Mouse (Mus musculus): ENCODE measurements at regions not wholly inside any gene's neighbourhood (a gene's known extent, or its start where the extent isn't known, plus 50 kb on each side); places are given as distances from the start of the nearest gene placed in this dataset.

DNA sequence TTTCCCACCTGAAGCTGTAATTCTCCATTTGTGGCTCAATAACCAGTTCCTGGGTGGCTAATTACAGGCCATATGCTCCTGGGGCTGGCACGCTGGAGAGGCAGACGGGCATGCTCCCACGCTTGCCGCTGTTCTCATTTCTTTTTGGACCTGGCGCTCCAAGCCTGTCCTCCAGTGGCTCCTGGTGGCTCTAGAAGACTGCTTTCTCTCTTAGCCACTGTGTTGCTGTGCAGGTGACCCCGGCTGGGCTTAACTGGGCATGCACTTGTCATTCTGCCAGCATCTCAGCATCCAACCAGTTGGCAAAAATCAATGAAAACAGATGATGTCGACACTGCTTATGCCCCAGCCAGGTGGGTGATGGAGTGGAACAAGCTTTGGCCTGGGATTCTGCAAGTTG lies 1944.6 kb upstream of the Lrrc6 start:
- no peak for TF ChIP-seq MAFK (IDR thresholded peaks at IDR 0.05; ENCODE audit: insufficient read depth, low read depth, low read length)
- no peak for TF ChIP-seq CHD2 (IDR thresholded peaks at IDR 0.05; ENCODE audit: low read depth, low read length)
- no peak for TF ChIP-seq ZNF384 (IDR thresholded peaks at IDR 0.05; ENCODE audit: low read depth, low read length)
- no peak for TF ChIP-seq ZC3H11A (IDR thresholded peaks at IDR 0.05; ENCODE audit: borderline replicate concordance, low read depth, low read length)
- TF ChIP-seq HCFC1 (IDR thresholded peaks at IDR 0.05; ENCODE audit: borderline replicate concordance, insufficient read depth, low read length) = no peak
- Histone ChIP-seq H3K27ac (ENCODE audit: insufficient read depth, low read depth, low read length, poor library complexity, severe bottlenecking) (no peak overlapping the region), H3K4me1 (ENCODE audit: control insufficient read depth in 2 of 2, insufficient read depth in 2 of 2, low read length in 2 of 2, poor library complexity in 1 of 2) (no peaks in the 10 kb centered on the region), H3K9ac (ENCODE audit: insufficient read depth, low read depth, low read length, poor library complexity, severe bottlenecking) (no peak overlapping the region), H3K36me3 (ENCODE audit: control insufficient read depth, insufficient read depth, low read length, poor library complexity, severe bottlenecking) (no peaks in the 10 kb centered on the region), H3K4me3 (ENCODE audit: insufficient read depth in 1 of 2, low read depth in 1 of 2, low read length in 2 of 2, poor library complexity in 1 of 2, severe bottlenecking in 1 of 2) (no peak overlapping the region), H3K9me3 (ENCODE audit: control insufficient read depth, insufficient read depth, low read depth, low read length) (no peaks in the 10 kb centered on the region)
- DNase-seq (ENCODE audit: low read depth, low spot score) = no peak
- in situ Hi-C loops (cut with MboI; ENCODE audit: low sequenced_read_pairs in 2 of 2, unreplicated experiment in 2 of 2) = no loop called here

DNA sequence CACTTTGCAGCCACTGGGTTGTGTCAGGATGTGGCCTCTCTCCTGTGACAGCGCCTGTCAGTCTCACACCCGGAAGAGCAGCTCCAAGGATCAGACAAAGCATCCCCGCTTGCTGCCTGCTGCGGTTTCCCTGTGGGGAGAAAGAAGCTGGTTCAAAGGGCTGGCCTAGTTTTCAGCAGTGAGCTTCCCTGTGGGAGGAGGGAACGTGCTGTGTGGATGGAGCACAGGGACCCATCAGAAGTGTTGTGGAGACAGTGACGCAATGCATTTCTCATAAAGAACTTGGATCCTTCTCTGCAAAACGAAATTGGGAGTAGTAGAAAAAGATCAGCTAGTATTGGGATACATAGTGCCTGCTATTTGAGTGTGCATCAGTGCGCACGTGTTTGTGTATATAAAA lies 1939.9 kb upstream of the Lrrc6 start:
- TF ChIP-seq HCFC1 (IDR thresholded peaks at IDR 0.05; ENCODE audit: borderline replicate concordance, insufficient read depth, low read length) = no peak
- no peak for TF ChIP-seq MAFK (IDR thresholded peaks at IDR 0.05; ENCODE audit: insufficient read depth, low read depth, low read length)
- no peak for TF ChIP-seq ZNF384 (IDR thresholded peaks at IDR 0.05; ENCODE audit: low read depth, low read length)
- TF ChIP-seq CHD2 (IDR thresholded peaks at IDR 0.05; ENCODE audit: low read depth, low read length) = no peak
- no peak for TF ChIP-seq ZC3H11A (IDR thresholded peaks at IDR 0.05; ENCODE audit: borderline replicate concordance, low read depth, low read length)
- H3K36me3 ChIP-seq (ENCODE audit: control insufficient read depth, insufficient read depth, low read length, poor library complexity, severe bottlenecking) = no peaks in the 10 kb centered on the region
- no peak overlapping the region for H3K9ac ChIP-seq (ENCODE audit: insufficient read depth, low read depth, low read length, poor library complexity, severe bottlenecking)
- no peak overlapping the region for H3K27ac ChIP-seq (ENCODE audit: insufficient read depth, low read depth, low read length, poor library complexity, severe bottlenecking)
- in situ Hi-C loops (cut with MboI; ENCODE audit: low sequenced_read_pairs in 2 of 2, unreplicated experiment in 2 of 2) = no loop called here
- no peaks in the 10 kb centered on the region for H3K9me3 ChIP-seq (ENCODE audit: control insufficient read depth, insufficient read depth, low read depth, low read length)
- no peak for DNase-seq (ENCODE audit: low read depth, low spot score)
- no peak overlapping the region for H3K4me3 ChIP-seq (ENCODE audit: insufficient read depth in 1 of 2, low read depth in 1 of 2, low read length in 2 of 2, poor library complexity in 1 of 2, severe bottlenecking in 1 of 2)
- no peaks in the 10 kb centered on the region for H3K4me1 ChIP-seq (ENCODE audit: control insufficient read depth in 2 of 2, insufficient read depth in 2 of 2, low read length in 2 of 2, poor library complexity in 1 of 2)

DNA sequence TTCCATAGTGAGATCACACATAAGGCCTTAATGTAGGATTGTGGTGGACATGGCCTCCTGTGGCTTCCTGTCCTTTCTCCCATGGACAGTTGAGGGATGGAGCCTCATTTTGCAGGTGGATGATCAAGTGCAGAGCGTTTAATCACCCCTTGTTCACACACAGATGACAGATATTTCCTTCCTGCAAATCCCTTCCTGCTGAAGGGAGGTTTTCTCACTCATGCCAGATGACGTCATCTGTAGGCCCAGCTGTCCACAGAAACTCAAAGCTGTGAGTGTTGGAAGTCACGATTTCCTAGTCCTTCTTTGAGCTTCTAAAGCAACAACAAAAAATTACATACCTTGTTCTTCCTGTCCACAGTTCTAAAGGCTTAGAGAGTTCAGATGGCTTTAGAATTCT lies 1935.3 kb upstream of the Lrrc6 start:
- no peak for DNase-seq (ENCODE audit: low read depth, low spot score)
- H3K4me1 ChIP-seq (ENCODE audit: control insufficient read depth in 2 of 2, insufficient read depth in 2 of 2, low read length in 2 of 2, poor library complexity in 1 of 2) = no peaks in the 10 kb centered on the region
- no peak for TF ChIP-seq ZC3H11A (IDR thresholded peaks at IDR 0.05; ENCODE audit: borderline replicate concordance, low read depth, low read length)
- no peak for TF ChIP-seq ZNF384 (IDR thresholded peaks at IDR 0.05; ENCODE audit: low read depth, low read length)
- no peak for TF ChIP-seq HCFC1 (IDR thresholded peaks at IDR 0.05; ENCODE audit: borderline replicate concordance, insufficient read depth, low read length)
- no peak for TF ChIP-seq MAFK (IDR thresholded peaks at IDR 0.05; ENCODE audit: insufficient read depth, low read depth, low read length)
- no peak overlapping the region for H3K4me3 ChIP-seq (ENCODE audit: insufficient read depth in 1 of 2, low read depth in 1 of 2, low read length in 2 of 2, poor library complexity in 1 of 2, severe bottlenecking in 1 of 2)
- H3K9me3 ChIP-seq (ENCODE audit: control insufficient read depth, insufficient read depth, low read depth, low read length) = no peaks in the 10 kb centered on the region
- no peak overlapping the region for H3K27ac ChIP-seq (ENCODE audit: insufficient read depth, low read depth, low read length, poor library complexity, severe bottlenecking)
- no peak overlapping the region for H3K9ac ChIP-seq (ENCODE audit: insufficient read depth, low read depth, low read length, poor library complexity, severe bottlenecking)
- H3K36me3 ChIP-seq (ENCODE audit: control insufficient read depth, insufficient read depth, low read length, poor library complexity, severe bottlenecking) = no peaks in the 10 kb centered on the region
- in situ Hi-C loops (cut with MboI; ENCODE audit: low sequenced_read_pairs in 2 of 2, unreplicated experiment in 2 of 2) = no loop called here

DNA sequence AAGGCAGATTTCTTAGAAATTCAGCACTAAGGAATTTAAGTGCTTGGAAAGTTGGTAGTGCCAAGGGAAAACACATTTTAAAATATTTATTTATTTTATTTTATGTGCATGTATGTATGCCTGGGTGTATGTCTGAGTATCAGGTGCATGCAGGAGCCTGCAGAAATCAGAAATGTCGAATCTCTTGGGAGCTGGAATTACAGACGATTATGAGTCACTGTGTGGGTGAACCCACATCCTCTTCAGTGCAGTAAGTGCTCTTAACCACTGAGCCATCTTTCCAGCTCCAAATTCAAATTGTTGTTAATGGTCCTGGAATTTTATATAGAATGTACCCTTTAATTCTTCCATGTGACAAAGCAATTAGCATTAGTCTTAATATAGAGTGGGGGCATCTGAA lies 1930.5 kb upstream of the Lrrc6 start:
- Histone ChIP-seq H3K36me3 (ENCODE audit: control insufficient read depth, insufficient read depth, low read length, poor library complexity, severe bottlenecking) (no peaks in the 10 kb centered on the region), H3K9me3 (ENCODE audit: control insufficient read depth, insufficient read depth, low read depth, low read length) (no peaks in the 10 kb centered on the region), H3K9ac (ENCODE audit: insufficient read depth, low read depth, low read length, poor library complexity, severe bottlenecking) (no peak overlapping the region), H3K4me3 (ENCODE audit: insufficient read depth in 1 of 2, low read depth in 1 of 2, low read length in 2 of 2, poor library complexity in 1 of 2, severe bottlenecking in 1 of 2) (no peak overlapping the region), H3K4me1 (ENCODE audit: control insufficient read depth in 2 of 2, insufficient read depth in 2 of 2, low read length in 2 of 2, poor library complexity in 1 of 2) (no peaks in the 10 kb centered on the region), H3K27ac (ENCODE audit: insufficient read depth, low read depth, low read length, poor library complexity, severe bottlenecking) (no peak overlapping the region)
- DNase-seq (ENCODE audit: low read depth, low spot score) = no peak
- no peak for TF ChIP-seq ZNF384 (IDR thresholded peaks at IDR 0.05; ENCODE audit: low read depth, low read length)
- TF ChIP-seq HCFC1 (IDR thresholded peaks at IDR 0.05; ENCODE audit: borderline replicate concordance, insufficient read depth, low read length) = no peak
- TF ChIP-seq ZC3H11A (IDR thresholded peaks at IDR 0.05; ENCODE audit: borderline replicate concordance, low read depth, low read length) = no peak
- no peak for TF ChIP-seq MAFK (IDR thresholded peaks at IDR 0.05; ENCODE audit: insufficient read depth, low read depth, low read length)
- TF ChIP-seq CHD2 (IDR thresholded peaks at IDR 0.05; ENCODE audit: low read depth, low read length) = no peak
- in situ Hi-C loops (cut with MboI; ENCODE audit: low sequenced_read_pairs in 2 of 2, unreplicated experiment in 2 of 2) = no loop called here

- no peaks in the 10 kb centered on the region for H3K36me3 ChIP-seq (ENCODE audit: control insufficient read depth, insufficient read depth, low read length, poor library complexity, severe bottlenecking)
- H3K4me1 ChIP-seq (ENCODE audit: control insufficient read depth in 2 of 2, insufficient read depth in 2 of 2, low read length in 2 of 2, poor library complexity in 1 of 2) = no peaks in the 10 kb centered on the region
- in situ Hi-C loops (cut with MboI; ENCODE audit: low sequenced_read_pairs in 2 of 2, unreplicated experiment in 2 of 2) = no loop called here
- H3K27ac ChIP-seq (ENCODE audit: insufficient read depth, low read depth, low read length, poor library complexity, severe bottlenecking) = no peak overlapping the region
- TF ChIP-seq ZC3H11A (IDR thresholded peaks at IDR 0.05; ENCODE audit: borderline replicate concordance, low read depth, low read length) (no peak), CHD2 (IDR thresholded peaks at IDR 0.05; ENCODE audit: low read depth, low read length) (no peak), ZNF384 (IDR thresholded peaks at IDR 0.05; ENCODE audit: low read depth, low read length) (no peak), MAFK (IDR thresholded peaks at IDR 0.05; ENCODE audit: insufficient read depth, low read depth, low read length) (no peak), HCFC1 (IDR thresholded peaks at IDR 0.05; ENCODE audit: borderline replicate concordance, insufficient read depth, low read length) (no peak)
- DNase-seq (ENCODE audit: low read depth, low spot score) = peak; percentile 13
- H3K9ac ChIP-seq (ENCODE audit: insufficient read depth, low read depth, low read length, poor library complexity, severe bottlenecking) = no peak overlapping the region
- H3K4me3 ChIP-seq (ENCODE audit: insufficient read depth in 1 of 2, low read depth in 1 of 2, low read length in 2 of 2, poor library complexity in 1 of 2, severe bottlenecking in 1 of 2) = no peak overlapping the region
- H3K9me3 ChIP-seq (ENCODE audit: control insufficient read depth, insufficient read depth, low read depth, low read length) = no peaks in the 10 kb centered on the region
Observed at GRCm38 (mm10) chr15:68430486-68430885, 1929.8 kb upstream of the Lrrc6 start.
